Mouse (Mus musculus) liver, embryonic 14.5 days (tissue): ENCODE results near the gene Morc1.

Experiments used
- CTCF ChIP-seq: IDR thresholded peaks from 2 replicates; pipeline ENCODE4 v1.5.1; 2016; ENCODE audit warnings: antibody characterized with exemption, low read depth, control low read depth
- EP300 ChIP-seq: IDR thresholded peaks from 2 replicates; pipeline ENCODE4 v1.6.1; 2016; ENCODE audit warnings: antibody characterized with exemption, low read depth

GRCm38 (mm10) chr16:48570354-48570753, 139.3 kb downstream of the Morc1 start:
- TF ChIP-seq CTCF (peak; percentile 82), EP300 (no peak)
